Mouse (Mus musculus): ENCODE data around the gene Sdhaf4. TPM values are rescaled to one million over a fixed set of nuclear protein-coding genes. Genes with fewer than 3 reads are reported as not detected.

Sdhaf4 gene
- total RNA-seq, 2 experiments from 2014 or later = 49.7 to 54.6 TPM

DNA sequence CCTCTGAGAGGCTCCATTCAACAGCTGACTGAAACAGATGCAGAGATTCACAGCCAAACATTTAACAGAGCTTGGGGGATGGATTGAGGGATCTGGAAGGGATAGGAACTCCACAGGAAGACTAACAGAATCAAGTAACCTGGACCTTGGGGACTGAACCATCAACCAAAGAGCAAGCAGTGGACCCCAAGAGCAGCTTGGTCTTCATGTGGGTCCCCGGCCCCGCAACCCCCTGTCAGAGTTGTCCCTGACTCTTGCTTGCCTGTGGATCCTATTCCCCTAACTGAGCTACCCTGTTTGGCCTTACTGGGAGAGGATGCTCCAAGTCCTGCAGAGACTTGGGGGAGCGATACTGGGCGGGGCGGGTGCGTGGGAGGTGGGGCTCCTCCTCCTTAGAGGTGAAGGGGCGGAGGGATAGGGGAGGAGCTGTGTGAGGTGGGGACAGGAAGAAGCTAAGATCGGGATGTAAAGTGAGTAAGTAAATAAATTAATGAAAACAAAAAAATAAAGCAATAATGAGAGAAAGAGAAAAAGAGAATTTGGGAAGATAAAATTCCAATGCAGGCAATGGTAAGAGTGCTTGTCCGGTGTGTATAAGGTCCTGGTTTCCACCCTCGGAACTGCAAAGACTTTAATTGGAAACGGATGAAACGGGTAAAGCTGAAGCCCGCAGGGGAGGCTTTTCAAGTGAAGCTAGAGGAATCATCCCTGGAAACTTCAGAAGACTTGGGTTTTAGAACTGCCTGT is 46.6 kb downstream of the Sdhaf4 start:
- DNase-seq (ENCODE audit: low spot score in 2 of 2) = no peak

DNA sequence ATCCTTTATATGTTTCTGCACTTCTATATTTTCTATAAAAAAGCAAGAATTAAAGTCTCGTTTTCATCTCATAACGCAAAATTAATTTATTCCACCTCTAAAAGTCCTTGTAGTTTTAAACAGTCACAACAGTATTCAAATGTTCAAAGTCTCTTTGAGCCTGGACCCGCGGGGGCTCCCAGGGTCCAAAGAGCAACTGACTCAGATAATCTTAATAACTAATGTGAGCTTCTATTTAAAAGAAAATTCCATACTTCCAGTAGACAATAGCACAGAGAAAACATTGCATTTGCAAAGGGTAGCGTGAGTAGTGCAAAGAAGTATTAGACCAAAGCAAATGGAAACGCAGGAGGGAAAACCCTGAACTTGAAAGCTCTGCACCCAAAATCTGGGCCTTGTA is 47.4 kb downstream of the Sdhaf4 start:
- DNase-seq (ENCODE audit: low spot score in 2 of 2) = no peak

DNA sequence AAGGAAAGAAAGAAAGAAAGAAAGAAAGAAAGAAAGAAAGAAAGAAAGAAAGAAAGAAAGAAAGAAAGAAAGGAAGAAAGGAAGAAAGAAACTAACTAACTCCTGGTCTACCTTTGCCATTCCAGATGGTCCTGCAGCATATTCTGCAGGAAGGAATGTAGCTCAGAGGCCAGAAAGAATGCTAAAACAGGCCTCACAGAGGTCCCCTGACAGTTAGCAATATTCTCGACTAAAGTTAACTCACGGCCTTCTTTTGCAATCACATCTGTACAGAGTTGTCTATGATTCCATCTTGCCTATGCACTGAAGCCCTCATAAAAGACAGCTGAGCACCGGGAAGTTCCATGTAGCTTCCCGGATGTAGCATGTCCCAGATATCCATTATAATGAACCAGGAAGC is 49.9 kb downstream of the Sdhaf4 start:
- DNase-seq (ENCODE audit: low spot score in 2 of 2) = no peak

DNA sequence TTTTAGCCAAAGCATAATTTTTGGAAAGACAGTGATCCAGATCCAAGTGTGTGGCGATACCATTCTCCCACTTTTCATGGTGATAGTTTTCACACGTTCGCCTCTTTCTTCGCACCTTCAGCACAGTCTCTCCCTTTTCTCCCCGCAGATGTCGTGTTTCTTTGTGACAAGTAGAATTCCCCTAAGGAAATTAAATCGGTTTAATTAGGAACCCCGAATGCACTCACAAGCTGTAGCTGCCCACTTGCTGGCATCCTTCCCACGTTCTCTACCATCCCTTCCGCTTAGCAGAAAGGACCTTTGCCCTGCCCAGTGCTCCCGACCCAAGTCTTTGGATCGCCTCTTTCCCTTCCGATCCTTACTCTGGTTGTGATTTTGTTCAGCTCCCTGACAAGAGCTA is 51.5 kb downstream of the Sdhaf4 start:
- no peak for DNase-seq (ENCODE audit: low spot score in 2 of 2)

DNA sequence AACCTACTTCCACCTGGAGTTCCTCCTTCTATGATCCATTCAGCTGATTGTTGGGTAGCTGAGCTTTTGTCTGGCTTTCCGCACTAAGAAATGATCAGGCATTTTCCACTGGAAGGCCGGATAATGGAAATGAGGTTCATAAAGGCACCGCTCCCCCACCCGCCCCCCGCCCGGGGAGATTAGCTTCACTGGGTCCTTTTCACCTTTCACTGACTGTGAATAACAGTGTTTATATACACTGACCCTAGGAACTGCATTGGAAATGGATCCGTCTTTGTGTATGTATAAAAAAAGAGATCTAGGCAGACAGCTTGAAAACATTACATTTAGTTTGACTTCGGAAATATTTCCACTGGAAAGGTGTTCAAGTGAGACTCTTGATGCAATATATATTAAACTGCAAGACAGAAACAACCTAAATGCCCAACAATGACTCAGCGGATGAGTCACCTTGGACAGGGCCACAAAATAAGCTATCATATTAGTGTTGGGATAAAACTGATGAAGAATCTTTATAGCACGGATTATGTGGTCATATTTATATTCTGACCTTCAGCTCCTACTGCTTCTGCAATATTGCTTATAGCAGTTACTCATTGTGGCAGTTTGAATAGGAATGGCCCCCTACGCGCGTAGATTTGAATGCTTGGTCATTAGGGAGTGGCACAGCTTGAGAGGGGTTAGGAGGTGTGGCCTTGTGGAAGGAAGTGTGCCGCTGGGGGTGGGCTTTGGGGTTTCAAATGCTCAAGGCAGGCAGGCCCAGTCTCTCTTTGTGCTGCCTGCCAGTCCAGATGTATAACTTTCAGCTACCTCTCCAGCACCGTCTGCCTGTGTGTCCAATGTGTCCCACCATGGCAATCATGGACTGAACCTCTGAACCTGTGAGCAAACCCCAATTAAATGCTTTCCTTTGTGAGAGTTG is 56.4 kb downstream of the Sdhaf4 start:
- no peak for DNase-seq (ENCODE audit: low spot score in 2 of 2)

DNA sequence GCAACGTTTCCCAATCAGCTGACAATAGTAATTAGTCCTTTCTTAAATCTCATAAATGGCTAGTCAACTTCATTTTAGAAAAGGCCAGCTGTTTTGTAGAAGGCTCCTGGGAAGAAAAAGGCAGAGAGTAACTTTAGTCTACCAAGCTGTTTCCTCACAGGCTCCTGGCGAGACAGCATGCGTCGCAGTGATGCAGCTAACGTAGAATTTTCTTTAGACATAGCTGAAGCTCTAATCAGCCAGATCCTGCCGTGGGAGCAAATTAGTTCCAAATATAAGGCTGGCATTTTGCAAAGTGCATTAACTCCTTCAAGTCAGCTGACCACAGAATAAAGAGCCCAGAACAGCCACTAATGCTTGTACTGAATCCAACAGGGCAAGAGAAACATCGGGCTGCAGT is 57.2 kb downstream of the Sdhaf4 start:
- DNase-seq (ENCODE audit: low spot score in 2 of 2) = no peak

Other genes starting within 250 kb of the Sdhaf4 start
- 10 to 100 TPM; 17.7 to 20.0 TPM for gene B3gat2, start 243.9 kb downstream of the Sdhaf4 start, total RNA-seq (2021)
- gene Smap1, start 83.3 kb downstream of the Sdhaf4 start, total RNA-seq (2021) = 100 to 1,000 TPM; 171 to 174 TPM
- 10 to 100 TPM; 28.0 to 31.4 TPM for gene Fam135a, start 94.7 kb upstream of the Sdhaf4 start, total RNA-seq (2021)
- 1 to 10 TPM; 1.5 to 1.9 TPM for gene Col9a1, start 172.0 kb upstream of the Sdhaf4 start, total RNA-seq (2021)